Mouse (Mus musculus): Measurements from ENCODE around the gene Zfp606. TPM values are rescaled to one million over a fixed set of nuclear protein-coding genes. Genes with fewer than 3 reads are reported as not detected.

Zfp606 gene
- 13.4 and 16.4 TPM in 2 replicates for polyA plus RNA-seq (2015; fragmentation: Nextera tagmentation; extraction: Ambion mirVana)

DNA sequence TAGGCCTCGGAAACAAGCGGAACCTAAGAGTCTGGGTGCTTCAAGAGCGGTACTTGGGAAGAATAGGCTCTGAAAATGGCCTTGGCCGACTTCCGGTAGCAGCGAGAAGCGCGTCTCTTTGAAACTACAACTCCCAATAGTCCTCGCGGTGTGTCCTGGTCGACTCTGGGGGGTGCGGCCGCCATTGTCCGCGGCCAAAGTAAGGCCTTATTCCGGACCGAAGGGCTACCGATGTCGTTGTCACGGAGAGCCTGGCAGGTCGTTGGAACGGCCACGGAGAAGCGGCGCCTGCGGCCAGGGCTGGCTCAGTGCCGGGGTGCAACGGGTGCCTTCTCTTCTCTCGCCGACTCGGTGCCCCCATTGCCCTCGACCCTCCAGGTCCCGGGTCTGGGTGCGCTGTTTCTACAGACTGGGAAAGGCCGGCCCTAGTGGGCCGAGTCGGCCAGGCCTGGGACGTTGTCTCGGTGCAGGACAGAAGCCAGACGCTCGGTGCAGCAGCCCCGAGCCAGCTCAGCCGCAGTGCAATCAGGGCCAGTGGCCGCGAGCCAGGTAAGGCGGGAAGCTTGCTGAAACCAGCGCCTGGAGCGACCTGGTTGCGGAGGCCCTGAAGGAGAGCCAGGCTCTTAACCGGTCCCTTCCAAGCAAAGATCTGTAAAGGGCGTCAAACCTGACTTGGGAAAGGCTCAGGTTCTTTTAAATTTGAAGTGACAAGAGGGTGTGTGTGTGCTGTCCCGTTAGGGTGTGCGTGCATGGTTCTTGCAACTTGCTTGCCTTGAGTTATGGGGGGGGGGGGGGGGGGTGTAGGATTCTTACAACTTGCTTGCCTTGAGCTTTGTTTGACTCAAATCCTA lies at the start of gene Zfp606:
Zfp606 (plus strand) TSS at position 136 of the 851 bp plus-strand sequence.
- H3K27ac ChIP-seq = peak within 1 kb of the TSS; percentile 88
- WGBS = under 1% methylated on average over 53 of the region's 53 CpGs
- no peaks in the 10 kb centered on the region for H3K27me3 ChIP-seq (replicated peaks)

DNA sequence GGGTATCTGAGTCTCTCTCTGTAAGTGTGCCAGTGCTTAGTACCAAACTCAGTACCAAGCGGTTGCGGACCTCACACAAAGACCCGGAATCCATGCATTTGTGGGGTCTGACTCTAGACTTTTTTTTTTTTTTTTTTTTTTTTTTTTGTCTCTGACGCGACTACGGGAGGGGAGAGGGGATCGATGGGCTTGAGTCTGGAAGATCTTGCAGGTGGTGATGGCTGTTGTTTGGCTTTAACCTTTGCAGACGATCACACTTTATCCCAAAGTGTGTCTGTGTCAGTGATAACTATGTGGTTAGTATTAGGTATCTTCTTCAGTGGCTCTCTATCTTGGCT lies 885 bp downstream of the Zfp606 start:
- no peaks in the 10 kb centered on the region for H3K4me1 ChIP-seq (replicated peaks)
- H3K4me2 ChIP-seq (replicated peaks) = peak overlapping the region; percentile 54
- no peaks in the 10 kb centered on the region for H3K27me3 ChIP-seq (replicated peaks)
- H3K9ac ChIP-seq = peak overlapping the region; percentile 92
- no peak overlapping the region for H3K27ac ChIP-seq
- peaks cover 32% of the 10 kb centered on the region for H3K36me3 ChIP-seq
- WGBS = 2% methylated on average over 7 of the region's 8 CpGs
- H3K4me3 ChIP-seq (replicated peaks) = peak overlapping the region; percentile 87
- ATAC-seq = no peak
- H3K9me3 ChIP-seq = no peaks in the 10 kb centered on the region

More for the DNA sequence above, at the start of gene Zfp606:
- peak within 1 kb of the TSS; percentile 54 for H3K4me2 ChIP-seq (replicated peaks)
- H3K9me3 ChIP-seq = no peaks in the 10 kb centered on the region
- peak; percentile 99 for ATAC-seq
- peak within 1 kb of the TSS; percentile 87 for H3K4me3 ChIP-seq (replicated peaks)
- peak within 1 kb of the TSS; percentile 92 for H3K9ac ChIP-seq
- H3K36me3 ChIP-seq = peaks cover 26% of the 10 kb centered on the region
- H3K4me1 ChIP-seq (replicated peaks) = no peaks in the 10 kb centered on the region

DNA sequence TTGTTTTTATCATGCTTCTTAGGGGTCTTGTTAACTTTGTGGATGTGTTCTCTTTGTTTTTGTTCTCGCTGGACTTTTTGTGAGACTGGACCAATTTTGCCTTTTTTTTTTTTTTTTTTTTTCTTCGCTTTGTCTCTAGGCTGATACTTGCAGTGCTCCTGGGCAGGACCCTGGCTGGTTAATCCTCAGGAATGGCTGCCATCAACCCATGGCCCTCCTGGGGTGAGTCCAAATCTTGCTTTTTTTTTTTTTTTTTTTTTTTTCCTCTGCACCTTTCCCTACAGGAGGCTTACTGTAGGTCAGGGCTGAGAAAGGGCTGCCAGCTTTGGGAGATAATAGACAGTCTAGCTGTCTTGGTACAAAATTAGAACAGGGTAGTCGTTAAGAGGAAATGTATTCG lies 1.4 kb downstream of the Zfp606 start:
- Histone ChIP-seq H3K4me2 (replicated peaks) (peak overlapping the region; percentile 54), H3K9me3 (no peaks in the 10 kb centered on the region), H3K27me3 (replicated peaks) (no peaks in the 10 kb centered on the region), H3K9ac (no peak overlapping the region), H3K27ac (no peak overlapping the region), H3K4me3 (replicated peaks) (peak overlapping the region; percentile 87), H3K4me1 (replicated peaks) (no peaks in the 10 kb centered on the region), H3K36me3 (peaks cover 37% of the 10 kb centered on the region)
- ATAC-seq = no peak
- 73% methylated on average over 4 of the region's 4 CpGs for WGBS

DNA sequence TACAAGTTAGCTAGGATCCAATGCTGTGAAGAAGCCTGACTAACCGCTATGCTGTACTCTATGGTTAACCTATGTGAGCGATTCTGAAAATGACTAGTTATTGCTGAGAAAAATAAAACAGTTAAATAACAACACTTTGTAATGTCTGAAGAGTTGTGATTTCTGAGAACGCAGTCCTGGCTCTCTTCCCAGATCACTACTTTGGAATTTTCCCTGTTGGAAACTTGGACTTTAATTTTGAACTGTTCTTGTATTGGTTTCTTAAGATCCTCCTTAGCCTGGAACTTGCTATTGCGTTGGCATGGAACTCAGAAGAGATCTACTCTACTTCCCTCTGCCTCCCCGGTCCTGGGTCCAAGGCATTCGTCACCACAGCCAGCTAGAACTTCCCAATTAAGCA lies 5.7 kb downstream of the Zfp606 start:
- Histone ChIP-seq H3K4me2 (replicated peaks) (no peak overlapping the region), H3K36me3 (peaks cover 74% of the 10 kb centered on the region), H3K9me3 (peaks cover 2% of the 10 kb centered on the region), H3K4me3 (replicated peaks) (no peak overlapping the region), H3K27ac (no peak overlapping the region), H3K4me1 (replicated peaks) (no peaks in the 10 kb centered on the region), H3K9ac (no peak overlapping the region), H3K27me3 (replicated peaks) (no peaks in the 10 kb centered on the region)
- 95% methylated on average over 6 of the region's 6 CpGs for WGBS
- no peak for ATAC-seq

DNA sequence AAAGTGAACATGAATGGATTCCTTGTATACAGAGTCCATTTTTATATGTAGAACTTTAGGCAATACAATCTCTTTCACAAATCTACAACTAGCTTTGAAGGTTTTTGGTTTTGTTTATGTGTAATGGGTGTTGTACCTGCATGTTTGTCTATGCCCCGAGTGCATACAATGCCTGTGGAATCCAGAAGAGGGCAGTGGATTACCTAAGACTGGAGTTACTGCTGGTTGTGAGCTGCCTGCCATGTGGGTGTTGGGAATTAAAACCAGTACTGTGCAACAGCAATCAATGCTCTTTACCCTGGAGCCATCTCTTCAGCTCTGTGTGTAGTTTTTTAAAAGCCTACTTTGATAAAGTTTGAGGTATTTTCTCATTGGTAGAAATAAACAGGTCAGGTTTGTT lies 7.9 kb downstream of the Zfp606 start:
- H3K9ac ChIP-seq = no peak overlapping the region
- H3K36me3 ChIP-seq = peaks cover 84% of the 10 kb centered on the region
- no peak overlapping the region for H3K4me3 ChIP-seq (replicated peaks)
- H3K4me2 ChIP-seq (replicated peaks) = no peak overlapping the region
- no peaks in the 10 kb centered on the region for H3K27me3 ChIP-seq (replicated peaks)
- no peak for ATAC-seq
- peaks cover 3% of the 10 kb centered on the region for H3K9me3 ChIP-seq
- 94% methylated on average over 1 of the region's 1 CpGs for WGBS
- no peaks in the 10 kb centered on the region for H3K4me1 ChIP-seq (replicated peaks)
- no peak overlapping the region for H3K27ac ChIP-seq

DNA sequence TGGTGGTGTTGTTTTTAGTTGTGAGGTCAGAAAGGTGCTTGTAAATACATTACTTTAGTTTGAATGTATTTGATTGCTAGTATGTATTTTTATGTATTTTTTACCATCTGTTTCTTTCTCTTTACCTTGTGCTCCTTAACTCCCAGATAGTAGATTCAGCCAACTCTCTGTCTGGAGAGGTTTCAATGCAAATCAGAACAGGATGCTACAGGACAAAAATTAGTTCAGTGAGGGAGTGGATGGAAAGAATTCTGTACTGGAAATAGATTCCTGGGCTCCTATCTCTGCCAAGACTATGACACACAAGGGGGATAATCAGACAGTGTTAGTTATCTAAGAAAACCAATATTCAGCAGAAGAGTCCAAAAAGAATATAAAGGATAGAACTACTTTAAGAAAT lies 8.6 kb downstream of the Zfp606 start:
- Histone ChIP-seq H3K27me3 (replicated peaks) (no peaks in the 10 kb centered on the region), H3K4me2 (replicated peaks) (no peak overlapping the region)
- no peak for ATAC-seq

DNA sequence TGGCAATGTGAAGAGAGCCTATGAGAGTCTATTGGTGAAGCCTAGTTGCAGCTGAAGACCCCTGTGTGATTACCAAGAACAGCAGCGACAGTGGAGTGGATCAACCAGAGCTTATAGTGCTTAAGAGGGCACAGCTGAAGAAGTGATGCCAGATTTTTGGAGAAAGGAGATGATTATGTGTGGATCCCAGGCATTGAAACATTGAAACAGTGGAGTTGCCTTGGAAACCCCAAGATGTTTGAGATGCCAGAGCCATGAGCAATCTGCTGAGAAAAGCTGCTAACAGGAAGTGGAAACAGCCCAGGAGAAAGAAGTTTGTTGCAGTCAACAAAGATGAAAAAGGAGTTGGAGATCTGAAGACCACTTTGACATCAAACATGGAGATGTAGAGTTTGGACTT lies 32.8 kb downstream of the Zfp606 start:
- Histone ChIP-seq H3K4me1 (replicated peaks) (no peaks in the 10 kb centered on the region), H3K9ac (no peak overlapping the region), H3K9me3 (no peaks in the 10 kb centered on the region), H3K4me2 (replicated peaks) (no peak overlapping the region), H3K4me3 (replicated peaks) (no peak overlapping the region), H3K27me3 (replicated peaks) (no peaks in the 10 kb centered on the region), H3K36me3 (no peaks in the 10 kb centered on the region), H3K27ac (no peak overlapping the region)
- no peak for ATAC-seq
- WGBS = 74% methylated on average over 1 of the region's 1 CpGs

More for the DNA sequence above, 8.6 kb downstream of the Zfp606 start:
- Histone ChIP-seq H3K9me3 (peaks cover 3% of the 10 kb centered on the region), H3K4me1 (replicated peaks) (no peaks in the 10 kb centered on the region), H3K36me3 (peaks cover 83% of the 10 kb centered on the region), H3K9ac (no peak overlapping the region), H3K4me3 (replicated peaks) (no peak overlapping the region), H3K27ac (no peak overlapping the region)

DNA sequence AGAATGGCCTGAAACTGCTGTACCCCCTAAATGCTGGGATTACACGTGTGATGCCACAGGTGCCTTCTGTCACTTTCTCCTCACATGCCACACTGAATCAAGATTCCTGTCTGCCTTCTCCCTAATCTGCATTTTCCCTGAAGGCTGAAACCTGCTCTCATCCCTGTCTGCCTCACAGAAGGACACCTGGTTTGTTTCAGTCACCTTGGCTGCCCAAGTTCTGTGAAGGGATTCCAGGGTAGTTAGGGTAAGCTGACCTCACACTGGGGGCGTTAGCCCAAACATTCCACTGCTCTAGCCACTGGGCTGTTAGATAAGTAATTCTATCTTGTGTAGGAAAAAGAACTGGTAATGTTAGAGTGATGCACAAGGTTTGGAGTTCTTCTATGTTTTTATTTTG lies 34.1 kb downstream of the Zfp606 start, which contains the start of gene 2900092C05Rik:
2900092C05Rik (plus strand) TSS at position 301 of the 400 bp plus-strand sequence.
- H3K4me3 ChIP-seq (replicated peaks) = no peak within 1 kb of the TSS
- H3K36me3 ChIP-seq = no peaks in the 10 kb centered on the region
- H3K27me3 ChIP-seq (replicated peaks) = no peaks in the 10 kb centered on the region
- ATAC-seq = no peak
- H3K9ac ChIP-seq = no peak within 1 kb of the TSS
- no peak within 1 kb of the TSS for H3K4me2 ChIP-seq (replicated peaks)
- no peak within 1 kb of the TSS for H3K27ac ChIP-seq
- H3K4me1 ChIP-seq (replicated peaks) = no peaks in the 10 kb centered on the region
- WGBS = 56% methylated on average over 2 of the region's 2 CpGs
- H3K9me3 ChIP-seq = no peaks in the 10 kb centered on the region

Other genes with a start within 250 kb of the Zfp606 start
- gene Vmn1r81, start 210.0 kb upstream of the Zfp606 start, polyA plus RNA-seq (2015; fragmentation: Nextera tagmentation; extraction: Ambion mirVana) = not detected in 2 replicates
- gene Vmn1r82, start 177.9 kb upstream of the Zfp606 start, polyA plus RNA-seq (2015; fragmentation: Nextera tagmentation; extraction: Ambion mirVana) = not detected in 2 replicates
- 0.05 TPM in 1 of 2 replicates, not detected in the other for gene Vmn1r83, start 148.8 kb upstream of the Zfp606 start, polyA plus RNA-seq (2015; fragmentation: Nextera tagmentation; extraction: Ambion mirVana)
- not detected in 2 replicates for gene Vmn1r84, start 109.0 kb upstream of the Zfp606 start, polyA plus RNA-seq (2015; fragmentation: Nextera tagmentation; extraction: Ambion mirVana)
- gene Zfp551, start 55.5 kb upstream of the Zfp606 start, polyA plus RNA-seq (2015; fragmentation: Nextera tagmentation; extraction: Ambion mirVana) = 3.1 and 3.2 TPM in 2 replicates
- not detected in 2 replicates for gene 2900092C05Rik, start 34.2 kb downstream of the Zfp606 start, polyA plus RNA-seq (2015; fragmentation: Nextera tagmentation; extraction: Ambion mirVana)
- not detected in 2 replicates for gene Vmn2r53, start 130.5 kb downstream of the Zfp606 start, polyA plus RNA-seq (2015; fragmentation: Nextera tagmentation; extraction: Ambion mirVana)
- not detected in 2 replicates for gene Vmn2r54, start 162.0 kb downstream of the Zfp606 start, polyA plus RNA-seq (2015; fragmentation: Nextera tagmentation; extraction: Ambion mirVana)
- gene Vmn2r55, start 206.7 kb downstream of the Zfp606 start, polyA plus RNA-seq (2015; fragmentation: Nextera tagmentation; extraction: Ambion mirVana) = not detected in 2 replicates